ENCODE assay signal across 14 mouse cellular contexts in the genomic region with DNA sequence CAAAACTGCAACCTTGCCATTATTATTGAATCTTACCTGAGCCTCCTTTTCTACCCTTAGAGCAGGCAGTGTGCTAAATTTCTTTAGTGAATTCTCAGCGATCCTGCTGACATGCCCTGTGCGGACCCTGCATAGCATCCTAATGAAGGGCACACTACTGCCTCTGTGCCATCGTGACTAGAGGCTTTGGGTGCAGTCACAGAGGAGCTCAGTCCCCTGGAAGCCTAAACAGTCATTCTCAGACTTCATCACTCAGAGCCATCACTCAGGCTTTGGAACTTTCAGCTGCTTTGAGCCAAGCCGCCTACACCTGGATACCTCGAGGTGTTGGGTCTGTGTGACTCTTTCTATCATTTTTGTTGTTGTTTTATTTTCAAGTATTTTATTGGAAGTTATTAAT.
"Had no signal": no experiment of that assay in that cellular context is flagged by ENCODE, and none has a peak within 500 bp of the region (broad histone marks: within the 10 kb centered on the region; RNA-seq: fewer than 3 reads in every experiment).

No protein-coding gene starts in this region.

- H3K4me1 ChIP-seq: liver, embryonic 15.5 days; midbrain, embryonic 13.5 days; neural tube, embryonic 15.5 days had no signal

- H3K4me2 ChIP-seq: liver, embryonic 11.5 days; liver, embryonic 15.5 days; midbrain, embryonic 13.5 days; neural tube, embryonic 15.5 days had no signal

- H3K4me3 ChIP-seq: liver, embryonic 15.5 days; midbrain, embryonic 13.5 days; neural tube, embryonic 15.5 days had no signal

- H3K9ac ChIP-seq: liver, embryonic 15.5 days; midbrain, embryonic 13.5 days; neural tube, embryonic 15.5 days had no signal

- DNase-seq: kidney, adult 8-10 months; kidney, postnatal 25 days; layer of hippocampus, adult 9-11 months; lung, adult 2 months; lung, postnatal 36 days; right cerebral cortex, adult 18-20 months; right cerebral cortex, postnatal 25 days; thymus, postnatal 14 days had no signal

- H3K27ac ChIP-seq: liver, embryonic 15.5 days; midbrain, embryonic 13.5 days; neural tube, embryonic 15.5 days; stomach, postnatal 0 days had no signal

- ATAC-seq: lung, postnatal 0 days; midbrain, embryonic 13.5 days had no signal

- H3K36me3 ChIP-seq: liver, embryonic 15.5 days; midbrain, embryonic 13.5 days; neural tube, embryonic 15.5 days had no signal

- H3K9me3 ChIP-seq: liver, embryonic 15.5 days; midbrain, embryonic 13.5 days; neural tube, embryonic 15.5 days had no signal

- H3K27me3 ChIP-seq: liver, embryonic 15.5 days; midbrain, embryonic 13.5 days; neural tube, embryonic 15.5 days had no signal
